Mouse (Mus musculus): ENCODE data around the gene Kcnab1. TPM values are rescaled to one million over a fixed set of nuclear protein-coding genes. Genes with fewer than 3 reads are reported as not detected.
"Not testable (repeated sequence)": the region's sequence is repeated elsewhere in the genome, so short reads cannot be mapped to it uniquely, and the experiment has no call there.

Kcnab1 gene
- polyA plus RNA-seq, 1 experiment = not detected

DNA sequence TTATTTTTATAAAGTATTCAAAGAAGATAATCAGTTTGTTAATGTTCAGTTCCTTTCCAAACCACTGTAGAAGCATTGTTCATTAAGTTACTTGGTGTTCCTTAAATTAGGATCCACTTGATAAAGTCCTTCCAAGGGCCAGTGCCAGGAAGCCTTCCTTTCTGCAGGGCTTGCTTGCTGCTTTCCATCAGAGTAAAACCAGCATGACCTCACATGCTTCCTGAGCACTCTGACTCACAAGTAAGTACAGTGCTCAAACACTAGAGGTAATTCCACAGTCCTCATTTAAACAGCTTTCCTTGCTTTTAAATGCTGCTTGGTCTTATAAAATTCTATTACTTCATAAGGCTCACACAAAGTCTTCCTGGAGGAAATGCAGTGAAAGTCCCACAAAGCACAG, 276.6 kb downstream of the Kcnab1 start:
- H3K36me3 ChIP-seq (ENCODE audit: control insufficient read depth, insufficient read depth, low read length, poor library complexity, severe bottlenecking) = peaks cover 80% of the 10 kb centered on the region
- H3K4me3 ChIP-seq (ENCODE audit: low read depth, low read length) = no peak overlapping the region
- H3K4me1 ChIP-seq (ENCODE audit: control insufficient read depth, insufficient read depth, low read length) = no peaks in the 10 kb centered on the region
- H3K27me3 ChIP-seq (ENCODE audit: control insufficient read depth, insufficient read depth, low read length, poor library complexity, severe bottlenecking) = no peaks in the 10 kb centered on the region
- TF ChIP-seq CTCF (IDR thresholded peaks at IDR 0.05; ENCODE audit: low read depth, low read length) = no peak
- TF ChIP-seq POLR2A (IDR thresholded peaks at IDR 0.05; ENCODE audit: insufficient read depth, low read length) = no peak
- TF ChIP-seq EP300 (IDR thresholded peaks at IDR 0.05; ENCODE audit: insufficient read depth, low read depth, low read length) = no peak
- H3K27ac ChIP-seq (ENCODE audit: insufficient read depth, low read length) = no peak overlapping the region
- no peak overlapping the region for H3K9ac ChIP-seq (ENCODE audit: low read depth, poor library complexity, severe bottlenecking)
- H3K9me3 ChIP-seq (replicated peaks; ENCODE audit: control insufficient read depth, insufficient read depth, low read length, poor library complexity, severe bottlenecking) = no peaks in the 10 kb centered on the region

DNA sequence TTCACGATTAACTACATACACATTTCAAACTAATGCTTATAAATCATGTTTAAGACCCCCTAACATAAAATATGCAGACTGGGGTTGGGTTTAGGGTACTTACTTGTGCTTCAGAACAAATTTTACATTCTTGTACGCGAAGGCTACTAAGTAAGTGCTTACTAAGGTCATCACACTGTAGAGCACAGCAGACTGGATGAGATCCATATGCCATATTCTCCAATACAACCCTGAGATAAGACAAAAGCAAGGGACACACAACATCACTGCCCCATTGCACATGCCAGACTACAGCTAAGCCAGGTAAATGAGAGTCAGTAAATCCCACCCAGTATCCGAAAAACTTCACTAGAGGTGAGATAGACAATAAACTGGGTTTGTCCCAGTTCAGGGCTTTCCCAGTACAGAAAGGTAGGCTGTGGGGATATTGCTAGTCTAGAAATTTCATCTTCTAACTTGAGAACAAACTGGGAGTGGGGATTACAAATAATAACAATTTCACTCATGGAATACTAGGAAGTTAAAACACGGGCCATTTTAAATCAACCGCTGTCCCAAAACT, 282.1 kb downstream of the Kcnab1 start:
- Histone ChIP-seq H3K27me3 (ENCODE audit: control insufficient read depth, insufficient read depth, low read length, poor library complexity, severe bottlenecking) (no peaks in the 10 kb centered on the region), H3K27ac (ENCODE audit: insufficient read depth, low read length) (no peak overlapping the region), H3K36me3 (ENCODE audit: control insufficient read depth, insufficient read depth, low read length, poor library complexity, severe bottlenecking) (peaks cover 41% of the 10 kb centered on the region), H3K9ac (ENCODE audit: low read depth, poor library complexity, severe bottlenecking) (peak overlapping the region; percentile 80), H3K4me3 (ENCODE audit: low read depth, low read length) (peak overlapping the region; percentile 90), H3K4me1 (ENCODE audit: control insufficient read depth, insufficient read depth, low read length) (no peaks in the 10 kb centered on the region), H3K9me3 (replicated peaks; ENCODE audit: control insufficient read depth, insufficient read depth, low read length, poor library complexity, severe bottlenecking) (no peaks in the 10 kb centered on the region)
- TF ChIP-seq EP300 (IDR thresholded peaks at IDR 0.05; ENCODE audit: insufficient read depth, low read depth, low read length) = no peak
- TF ChIP-seq CTCF (IDR thresholded peaks at IDR 0.05; ENCODE audit: low read depth, low read length) = no peak
- TF ChIP-seq POLR2A (IDR thresholded peaks at IDR 0.05; ENCODE audit: insufficient read depth, low read length) = no peak

DNA sequence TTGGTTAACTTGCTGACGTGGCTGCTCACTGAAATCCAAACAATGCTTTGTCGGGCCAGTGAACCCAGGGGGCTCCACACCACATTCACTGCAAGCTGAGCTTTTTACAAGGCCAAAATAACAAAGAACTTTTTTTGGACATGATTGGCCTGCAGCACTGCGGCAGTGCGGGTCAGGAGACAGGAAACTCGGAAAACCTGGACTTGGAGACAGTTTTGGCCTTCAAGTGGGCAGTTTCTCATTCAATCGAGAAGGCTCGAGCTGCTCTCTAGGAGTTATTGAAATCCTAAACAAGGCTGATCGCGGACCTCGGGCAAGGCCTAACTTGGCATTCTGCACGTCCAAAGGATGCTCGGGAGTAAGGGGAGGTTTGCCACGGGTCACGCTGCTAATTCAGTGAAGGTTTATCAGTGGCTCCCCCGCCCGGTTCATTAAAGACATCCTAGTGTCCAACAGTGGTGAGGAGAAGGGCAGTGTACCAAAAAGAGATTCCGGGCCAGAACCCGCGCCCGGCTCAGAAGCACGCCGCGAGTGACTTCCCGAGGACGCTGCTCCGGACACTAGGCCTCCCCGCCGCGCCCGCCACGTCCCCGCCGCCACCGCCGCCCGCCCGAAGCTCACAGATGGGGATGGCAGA, 282.7 kb downstream of the Kcnab1 start:
- Histone ChIP-seq H3K27me3 (ENCODE audit: control insufficient read depth, insufficient read depth, low read length, poor library complexity, severe bottlenecking) (no peaks in the 10 kb centered on the region), H3K9me3 (replicated peaks; ENCODE audit: control insufficient read depth, insufficient read depth, low read length, poor library complexity, severe bottlenecking) (no peaks in the 10 kb centered on the region), H3K36me3 (ENCODE audit: control insufficient read depth, insufficient read depth, low read length, poor library complexity, severe bottlenecking) (peaks cover 35% of the 10 kb centered on the region), H3K4me1 (ENCODE audit: control insufficient read depth, insufficient read depth, low read length) (no peaks in the 10 kb centered on the region), H3K4me3 (ENCODE audit: low read depth, low read length) (peak overlapping the region; percentile 90), H3K27ac (ENCODE audit: insufficient read depth, low read length) (peak overlapping the region; percentile 2; the same call in 1 of the 2 replicates), H3K9ac (ENCODE audit: low read depth, poor library complexity, severe bottlenecking) (peak overlapping the region; percentile 80)
- TF ChIP-seq EP300 (IDR thresholded peaks at IDR 0.05; ENCODE audit: insufficient read depth, low read depth, low read length) (no peak), CTCF (IDR thresholded peaks at IDR 0.05; ENCODE audit: low read depth, low read length) (no peak), POLR2A (IDR thresholded peaks at IDR 0.05; ENCODE audit: insufficient read depth, low read length) (no peak)

DNA sequence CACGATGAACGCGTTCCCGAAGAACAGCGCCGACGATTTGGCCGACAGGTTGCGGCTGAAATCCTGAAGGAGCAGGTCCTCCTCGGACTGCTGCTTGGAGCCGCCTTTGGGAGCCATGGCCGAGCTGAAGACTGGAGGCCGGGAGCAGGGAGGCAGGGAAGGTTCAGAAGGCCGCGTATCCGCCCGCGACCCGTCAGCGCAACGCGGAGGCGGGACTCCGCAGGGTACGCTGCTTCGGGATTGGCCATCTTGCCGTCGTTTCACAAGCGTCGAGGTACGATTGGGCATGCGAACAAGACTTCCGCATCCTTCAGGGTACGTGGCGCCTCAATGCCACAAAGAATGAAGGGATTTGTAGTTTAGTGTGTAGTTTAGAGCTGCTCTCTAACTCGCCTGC, 283.2 kb downstream of the Kcnab1 start, which contains the start of gene Ssr3:
Gene Ssr3, minus strand, starts transcription at position 203 of the 397 bp plus-strand sequence.
- Histone ChIP-seq H3K9ac (ENCODE audit: low read depth, poor library complexity, severe bottlenecking) (peak within 1 kb of the TSS; percentile 80), H3K27ac (ENCODE audit: insufficient read depth, low read length) (peak within 1 kb of the TSS; percentile 2; the same call in 1 of the 2 replicates), H3K27me3 (ENCODE audit: control insufficient read depth, insufficient read depth, low read length, poor library complexity, severe bottlenecking) (no peaks in the 10 kb centered on the region), H3K4me3 (ENCODE audit: low read depth, low read length) (peak within 1 kb of the TSS; percentile 90), H3K4me1 (ENCODE audit: control insufficient read depth, insufficient read depth, low read length) (no peaks in the 10 kb centered on the region), H3K36me3 (ENCODE audit: control insufficient read depth, insufficient read depth, low read length, poor library complexity, severe bottlenecking) (peaks cover 29% of the 10 kb centered on the region), H3K9me3 (replicated peaks; ENCODE audit: control insufficient read depth, insufficient read depth, low read length, poor library complexity, severe bottlenecking) (no peaks in the 10 kb centered on the region)
- TF ChIP-seq EP300 (IDR thresholded peaks at IDR 0.05; ENCODE audit: insufficient read depth, low read depth, low read length) (no peak), CTCF (IDR thresholded peaks at IDR 0.05; ENCODE audit: low read depth, low read length) (no peak), POLR2A (IDR thresholded peaks at IDR 0.05; ENCODE audit: insufficient read depth, low read length) (peak; percentile 52)

DNA sequence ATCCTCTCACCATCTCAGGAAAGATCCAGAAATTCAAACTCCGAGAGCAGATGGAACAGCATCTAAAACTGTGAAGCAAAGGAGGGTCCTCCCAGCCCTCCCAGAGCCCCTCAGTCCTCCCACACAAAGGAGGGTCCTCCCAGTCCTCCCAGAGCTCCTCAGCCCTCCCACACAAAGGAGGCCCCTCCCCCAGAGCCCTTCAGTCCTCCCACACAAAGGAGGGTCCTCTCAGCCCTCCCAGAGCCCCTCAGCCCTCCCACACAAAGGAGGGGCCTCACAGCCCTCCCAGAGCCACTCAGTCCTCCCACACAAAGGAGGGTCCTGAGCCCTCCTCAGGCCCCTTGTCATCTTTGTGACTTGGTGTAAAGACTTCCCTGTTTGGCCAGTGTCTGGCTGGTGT, 285.9 kb downstream of the Kcnab1 start:
- H3K4me3 ChIP-seq (ENCODE audit: low read depth, low read length); H3K36me3 ChIP-seq (ENCODE audit: control insufficient read depth, insufficient read depth, low read length, poor library complexity, severe bottlenecking); H3K9me3 ChIP-seq (replicated peaks; ENCODE audit: control insufficient read depth, insufficient read depth, low read length, poor library complexity, severe bottlenecking); H3K9ac ChIP-seq (ENCODE audit: low read depth, poor library complexity, severe bottlenecking); H3K4me1 ChIP-seq (ENCODE audit: control insufficient read depth, insufficient read depth, low read length); H3K27ac ChIP-seq (ENCODE audit: insufficient read depth, low read length); H3K27me3 ChIP-seq (ENCODE audit: control insufficient read depth, insufficient read depth, low read length, poor library complexity, severe bottlenecking): not testable (repeated sequence)

DNA sequence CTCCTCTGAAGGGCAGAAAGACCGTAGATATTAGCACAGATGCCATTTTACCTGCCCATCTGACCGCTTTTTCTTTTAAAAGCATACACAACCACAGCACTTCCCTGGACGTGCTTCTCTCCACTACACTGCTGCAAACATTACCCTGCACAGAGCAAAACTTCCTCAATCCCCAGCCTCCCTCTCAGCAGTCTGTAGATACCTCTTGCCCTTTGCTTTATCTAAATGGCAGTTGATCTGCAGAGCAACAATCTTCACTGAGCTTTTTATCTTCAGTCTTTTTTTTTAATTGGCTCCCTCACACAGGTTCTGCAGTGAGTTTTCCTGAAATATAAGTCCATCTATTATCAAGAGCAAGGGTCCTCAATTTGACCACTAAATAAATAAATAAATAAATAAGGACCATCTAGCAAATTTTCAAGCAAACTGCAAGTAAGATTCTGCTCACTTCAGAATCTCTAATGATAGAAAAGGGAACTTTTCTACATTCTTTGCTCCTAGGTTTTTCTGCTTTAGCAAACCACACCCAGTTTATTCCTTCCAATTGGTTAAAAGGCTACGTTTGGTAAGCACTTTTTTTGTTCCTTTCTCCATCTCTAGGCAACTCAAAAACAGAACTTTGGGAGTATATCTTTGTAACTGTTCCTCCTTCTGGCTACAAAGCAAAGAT, 287.8 kb downstream of the Kcnab1 start:
- Histone ChIP-seq H3K4me1 (ENCODE audit: control insufficient read depth, insufficient read depth, low read length) (no peaks in the 10 kb centered on the region), H3K4me3 (ENCODE audit: low read depth, low read length) (no peak overlapping the region), H3K9ac (ENCODE audit: low read depth, poor library complexity, severe bottlenecking) (no peak overlapping the region), H3K36me3 (ENCODE audit: control insufficient read depth, insufficient read depth, low read length, poor library complexity, severe bottlenecking) (no peaks in the 10 kb centered on the region), H3K27me3 (ENCODE audit: control insufficient read depth, insufficient read depth, low read length, poor library complexity, severe bottlenecking) (no peaks in the 10 kb centered on the region), H3K9me3 (replicated peaks; ENCODE audit: control insufficient read depth, insufficient read depth, low read length, poor library complexity, severe bottlenecking) (no peaks in the 10 kb centered on the region), H3K27ac (ENCODE audit: insufficient read depth, low read length) (no peak overlapping the region)
- TF ChIP-seq POLR2A (IDR thresholded peaks at IDR 0.05; ENCODE audit: insufficient read depth, low read length) (no peak), EP300 (IDR thresholded peaks at IDR 0.05; ENCODE audit: insufficient read depth, low read depth, low read length) (no peak)
